Mouse (Mus musculus) cerebellum, postnatal 4 days (tissue): ENCODE measurements around the gene Rgl3.

ENCODE experiments used
- DNase-seq, 2 experiments: peaks; one replicate each; pipeline ENCODE4 v3.0.0; 2022; ENCODE audit warnings: low spot score in 2 of 2, mixed read lengths in 1 of 2

Rgl3 gene

DNA sequence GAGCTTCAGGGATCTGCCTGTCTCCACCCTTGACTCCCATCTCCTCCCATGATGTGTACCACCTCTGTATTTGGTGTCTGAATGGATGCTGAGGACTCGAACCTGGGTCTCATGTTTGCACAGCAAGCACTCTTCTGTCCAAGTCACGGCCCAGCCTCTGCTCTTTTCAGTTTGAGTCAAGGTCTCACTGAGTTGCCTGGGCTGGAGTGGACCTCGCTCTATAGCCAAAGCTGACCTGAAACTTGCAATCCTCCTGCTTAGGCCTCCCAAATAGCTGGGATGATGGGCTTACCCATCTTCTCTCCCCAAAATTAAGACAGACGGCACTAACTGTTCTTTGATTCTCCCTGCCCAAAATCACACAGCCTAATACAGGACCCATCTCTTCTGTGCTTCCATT, 66.2 kb downstream of the Rgl3 start:
- no peak for DNase-seq
